Mouse (Mus musculus): ENCODE data around the gene Dip2c. TPM values are rescaled to one million over a fixed set of nuclear protein-coding genes. Genes with fewer than 3 reads are reported as not detected.

The Dip2c gene
- total RNA-seq, 1 experiment from 2014 or later = 5.7 TPM

DNA sequence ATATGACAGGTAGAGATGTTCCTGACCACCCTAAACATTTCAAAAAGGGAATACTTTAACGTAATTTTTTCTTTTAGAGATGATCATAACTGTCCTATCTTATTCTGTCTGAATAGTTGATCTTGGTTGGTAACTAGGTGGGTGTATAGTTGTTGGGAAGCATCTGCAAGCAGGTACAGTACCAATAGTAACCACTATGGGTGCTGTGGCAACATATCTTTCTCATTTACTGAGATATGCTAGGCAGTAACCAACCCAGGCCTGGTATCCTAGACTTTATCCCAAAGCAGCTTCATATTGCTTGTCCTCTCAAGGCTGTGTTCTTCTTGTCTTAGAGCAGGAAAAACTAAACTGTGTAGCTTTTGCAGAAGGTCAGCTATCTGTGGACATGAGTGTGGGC is 113.0 kb downstream of the Dip2c start:
- 0 out of 4 replicates have a peak, but pooled peaks of 1 of the 2 experiments have one; percentile 27 for ATAC-seq (replicated peaks in 1 of 2; ENCODE audit: insufficient read depth in 1 of 2, low FRiP score in 2 of 2, low TSS enrichment in 1 of 2, low read depth in 1 of 2, poor library complexity in 2 of 2, severe bottlenecking in 2 of 2)

DNA sequence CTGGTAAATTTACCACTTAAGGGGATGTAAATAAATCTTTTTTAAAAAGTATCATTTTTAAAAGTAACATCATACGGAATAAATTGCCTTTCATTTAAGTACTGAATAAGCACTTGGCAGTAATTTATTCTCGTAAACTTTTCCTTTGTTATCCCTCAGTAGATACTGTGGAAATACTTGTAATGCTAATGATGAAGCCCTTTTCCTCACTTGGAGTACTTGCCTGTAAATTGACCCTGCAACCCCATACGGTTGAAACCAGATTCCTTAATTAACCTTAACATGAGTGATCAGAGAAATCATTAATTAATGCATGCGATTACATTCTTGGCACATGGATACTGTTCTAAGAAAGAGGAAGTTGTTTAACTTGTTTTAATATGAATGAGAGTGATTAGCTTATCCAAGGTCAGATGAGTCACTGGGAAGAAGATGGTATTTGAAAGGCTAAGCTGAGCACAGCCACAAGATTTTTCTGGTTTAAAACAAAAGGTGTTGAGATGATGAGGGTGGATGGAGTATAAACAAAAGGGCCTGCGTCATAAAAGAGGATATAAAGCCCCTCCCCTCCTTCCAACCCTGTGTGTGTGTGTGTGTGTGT is 114.0 kb downstream of the Dip2c start:
- ATAC-seq (replicated peaks in 1 of 2; ENCODE audit: insufficient read depth in 1 of 2, low FRiP score in 2 of 2, low TSS enrichment in 1 of 2, low read depth in 1 of 2, poor library complexity in 2 of 2, severe bottlenecking in 2 of 2) = no peak

DNA sequence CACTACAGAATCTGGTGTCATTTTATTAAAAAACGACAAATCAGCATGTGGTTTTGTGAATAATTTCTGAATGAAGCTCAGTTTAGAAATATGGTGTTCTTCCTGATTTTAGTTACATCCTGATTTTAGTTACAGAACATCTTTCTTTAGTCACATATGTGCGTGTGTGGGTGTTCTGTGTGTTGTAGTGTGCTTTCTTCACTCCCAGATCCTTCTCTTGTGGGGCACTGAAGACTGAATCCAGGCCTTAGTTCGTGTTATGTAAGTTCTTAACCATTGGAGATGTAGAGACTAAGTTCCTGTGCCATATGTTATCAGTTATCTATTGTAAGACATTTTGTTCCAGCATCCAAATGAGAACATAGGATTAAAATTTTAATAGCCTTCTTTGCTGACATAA is 117.1 kb downstream of the Dip2c start:
- no peak for ATAC-seq (replicated peaks in 1 of 2; ENCODE audit: insufficient read depth in 1 of 2, low FRiP score in 2 of 2, low TSS enrichment in 1 of 2, low read depth in 1 of 2, poor library complexity in 2 of 2, severe bottlenecking in 2 of 2)

DNA sequence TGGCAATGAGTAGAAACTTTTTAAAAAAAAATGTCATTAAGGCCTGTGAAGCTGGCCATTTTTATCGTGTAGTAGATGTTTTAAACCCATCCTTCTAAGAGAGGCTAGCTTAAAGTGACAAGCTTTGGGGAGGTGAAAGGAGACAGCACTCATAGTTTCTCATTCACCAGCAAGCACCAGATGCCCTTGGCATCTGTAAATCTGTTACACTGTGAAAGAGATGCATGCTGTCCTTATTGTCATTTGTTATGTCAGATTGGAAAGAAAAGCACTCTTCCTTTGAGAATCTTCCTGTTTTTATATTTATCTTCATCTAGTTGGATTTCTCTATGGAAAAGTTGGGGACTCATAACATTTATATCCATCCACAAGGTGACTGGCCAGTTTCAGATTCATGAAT is 119.0 kb downstream of the Dip2c start:
- no peak for ATAC-seq (replicated peaks in 1 of 2; ENCODE audit: insufficient read depth in 1 of 2, low FRiP score in 2 of 2, low TSS enrichment in 1 of 2, low read depth in 1 of 2, poor library complexity in 2 of 2, severe bottlenecking in 2 of 2)

DNA sequence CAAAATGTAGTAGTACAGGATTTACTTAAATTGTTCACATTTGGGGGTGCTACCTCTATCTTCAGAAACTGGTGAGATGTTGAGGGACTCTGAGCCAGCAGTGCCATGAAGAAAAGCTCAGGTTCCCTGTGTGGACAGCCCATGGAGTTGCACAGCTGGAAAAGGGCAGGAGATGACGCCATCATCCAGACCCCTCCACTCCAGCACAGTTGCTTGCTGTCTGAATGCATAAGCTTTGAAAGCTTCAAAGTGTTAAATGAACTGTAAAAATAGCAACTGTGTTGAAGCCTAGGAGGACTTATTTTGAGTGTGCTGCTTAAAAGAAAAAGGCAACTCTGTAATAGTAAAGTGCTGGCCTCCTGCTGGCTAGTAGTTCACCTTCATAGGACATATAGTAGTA is 122.5 kb downstream of the Dip2c start:
- ATAC-seq (replicated peaks in 1 of 2; ENCODE audit: insufficient read depth in 1 of 2, low FRiP score in 2 of 2, low TSS enrichment in 1 of 2, low read depth in 1 of 2, poor library complexity in 2 of 2, severe bottlenecking in 2 of 2) = no peak

DNA sequence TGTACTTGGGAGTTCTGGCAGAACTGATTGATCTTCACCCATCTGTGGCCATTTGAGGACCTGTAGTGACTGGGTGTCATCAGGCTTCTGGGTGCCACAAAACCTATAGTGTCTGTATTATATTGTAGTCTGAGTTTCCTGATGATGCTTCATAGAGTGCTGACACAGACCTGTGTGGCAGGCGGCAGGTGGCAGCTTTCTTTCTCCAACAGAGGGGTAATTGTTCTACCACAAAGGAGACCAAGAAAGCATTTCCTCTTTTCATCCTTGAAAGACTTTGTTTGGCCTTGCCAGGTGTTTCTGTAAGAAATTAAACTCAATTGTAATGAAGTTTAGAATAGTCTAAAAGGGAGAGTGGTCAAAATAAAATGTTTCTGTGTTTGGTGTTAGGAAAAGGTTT is 129.1 kb downstream of the Dip2c start:
- no peak for ATAC-seq (replicated peaks in 1 of 2; ENCODE audit: insufficient read depth in 1 of 2, low FRiP score in 2 of 2, low TSS enrichment in 1 of 2, low read depth in 1 of 2, poor library complexity in 2 of 2, severe bottlenecking in 2 of 2)

DNA sequence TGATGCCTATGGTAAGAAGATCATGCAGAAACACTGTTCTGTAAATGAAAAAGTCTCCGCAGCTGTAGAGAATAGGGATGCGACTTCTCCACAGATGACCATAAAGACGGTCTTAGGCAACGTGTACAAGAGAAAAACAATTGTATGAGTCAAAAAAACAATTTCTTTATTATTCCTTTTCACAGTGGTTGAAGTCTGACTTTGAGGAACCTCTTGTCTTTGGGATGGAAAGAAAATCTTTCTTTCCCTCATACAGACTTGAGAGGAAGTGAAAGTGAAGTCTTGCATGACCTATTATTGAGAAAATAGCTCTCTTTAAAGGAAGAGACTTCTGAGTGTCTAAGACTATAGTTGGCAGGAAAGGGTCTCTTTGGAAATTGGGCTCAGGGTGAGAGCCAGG is 132.7 kb downstream of the Dip2c start:
- peak in 1 of 2 experiments; percentile 32; a peak in 1 of 4 replicates for ATAC-seq (replicated peaks in 1 of 2; ENCODE audit: insufficient read depth in 1 of 2, low FRiP score in 2 of 2, low TSS enrichment in 1 of 2, low read depth in 1 of 2, poor library complexity in 2 of 2, severe bottlenecking in 2 of 2)

DNA sequence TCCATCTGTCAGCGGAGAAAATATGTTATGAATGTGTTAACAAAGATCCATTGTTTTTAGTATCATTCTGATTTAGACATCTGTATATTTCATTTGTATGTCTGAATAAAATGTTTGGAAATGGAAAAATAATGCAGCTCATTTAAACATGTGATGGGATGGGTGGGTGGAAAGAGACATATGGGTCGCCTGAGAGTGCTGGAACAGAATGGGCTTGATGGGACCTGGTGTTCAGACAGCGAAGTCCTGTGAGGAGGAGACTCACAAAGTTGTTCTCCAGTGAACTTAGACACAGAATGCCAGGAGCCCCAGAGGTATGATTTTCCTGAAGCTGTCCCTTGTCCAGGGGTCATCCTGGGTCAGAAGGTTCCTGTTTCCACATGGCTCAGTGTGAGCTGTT is 142.1 kb downstream of the Dip2c start:
- no peak for ATAC-seq (replicated peaks in 1 of 2; ENCODE audit: insufficient read depth in 1 of 2, low FRiP score in 2 of 2, low TSS enrichment in 1 of 2, low read depth in 1 of 2, poor library complexity in 2 of 2, severe bottlenecking in 2 of 2)

DNA sequence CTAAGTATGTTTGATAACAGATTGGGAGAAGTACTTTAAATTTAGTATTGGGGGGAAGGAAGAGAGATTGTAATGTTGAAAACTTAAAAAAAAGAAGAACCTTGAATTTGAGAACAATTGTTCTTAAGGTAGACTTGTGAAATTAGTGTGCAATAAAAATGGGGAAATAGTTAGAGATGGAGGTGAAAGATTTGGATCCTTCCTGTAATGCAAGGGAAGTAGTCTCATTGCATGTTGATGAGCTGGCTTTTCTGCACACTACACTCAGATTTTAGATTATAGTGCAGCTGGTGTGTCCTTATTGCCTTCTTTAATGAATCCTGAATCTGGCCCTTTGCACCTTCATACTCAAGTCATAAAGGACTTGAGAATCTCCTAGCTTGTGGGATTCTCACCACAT is 142.9 kb downstream of the Dip2c start:
- peak in 1 of 2 experiments; percentile 61; a peak in 1 of 4 replicates for ATAC-seq (replicated peaks in 1 of 2; ENCODE audit: insufficient read depth in 1 of 2, low FRiP score in 2 of 2, low TSS enrichment in 1 of 2, low read depth in 1 of 2, poor library complexity in 2 of 2, severe bottlenecking in 2 of 2)

DNA sequence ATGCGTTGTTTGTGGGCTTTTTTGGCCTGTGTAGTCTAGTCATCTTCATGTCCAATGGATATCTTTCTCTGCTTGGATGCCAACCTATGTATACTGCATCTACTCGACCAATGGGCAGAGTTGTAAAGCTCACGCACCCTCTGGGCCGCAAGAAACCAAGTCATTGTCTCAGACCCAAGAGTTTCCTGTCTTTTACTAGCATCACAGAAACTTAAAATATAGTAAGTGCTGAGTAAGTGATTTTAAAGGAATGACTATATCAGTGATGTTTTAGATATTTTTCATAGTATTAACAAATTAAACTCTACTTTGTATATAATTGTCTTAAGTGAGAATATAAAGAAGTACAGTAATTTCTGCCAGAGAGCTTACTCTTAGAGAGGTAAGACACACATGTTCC is 145.6 kb downstream of the Dip2c start:
- no peak for ATAC-seq (replicated peaks in 1 of 2; ENCODE audit: insufficient read depth in 1 of 2, low FRiP score in 2 of 2, low TSS enrichment in 1 of 2, low read depth in 1 of 2, poor library complexity in 2 of 2, severe bottlenecking in 2 of 2)

DNA sequence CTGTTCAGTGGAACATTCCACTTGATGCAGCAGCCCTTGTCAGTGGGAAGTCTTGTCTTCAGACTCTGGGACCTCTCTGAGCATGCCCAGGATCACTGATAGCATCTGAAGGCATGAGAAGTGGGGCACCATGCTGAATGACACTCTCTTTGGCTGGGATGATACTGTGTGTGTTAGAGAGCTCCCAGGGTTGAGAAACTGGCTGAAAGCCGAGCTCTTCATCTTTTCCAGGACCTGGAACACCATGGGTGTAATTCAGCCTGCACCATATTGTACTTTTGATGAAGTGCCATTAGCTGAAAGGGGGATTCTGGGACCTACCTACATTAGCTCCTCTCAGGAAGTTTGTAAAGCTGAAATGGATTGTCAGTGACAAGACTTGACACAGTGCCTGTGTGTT is 146.5 kb downstream of the Dip2c start:
- ATAC-seq (replicated peaks in 1 of 2; ENCODE audit: insufficient read depth in 1 of 2, low FRiP score in 2 of 2, low TSS enrichment in 1 of 2, low read depth in 1 of 2, poor library complexity in 2 of 2, severe bottlenecking in 2 of 2) = no peak

DNA sequence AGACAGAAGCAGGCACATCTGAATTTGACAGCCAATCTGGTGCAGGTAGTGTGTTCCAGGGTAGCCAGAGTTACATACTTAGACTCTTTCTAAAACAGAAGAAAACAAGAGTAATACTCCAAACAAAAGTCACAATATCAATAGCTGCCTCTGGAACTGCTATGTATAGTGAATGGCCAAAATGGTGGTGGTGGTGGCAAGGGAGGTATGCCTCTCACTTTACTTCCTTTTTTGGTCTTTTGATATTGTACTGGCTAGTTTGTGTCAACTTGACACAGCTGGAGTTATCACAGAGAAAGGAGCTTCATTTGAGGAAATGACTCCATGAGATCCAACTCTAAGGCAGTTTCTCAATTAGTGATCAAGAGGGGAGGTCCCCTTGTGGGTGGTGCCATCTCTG is 148.1 kb downstream of the Dip2c start:
- ATAC-seq (replicated peaks in 1 of 2; ENCODE audit: insufficient read depth in 1 of 2, low FRiP score in 2 of 2, low TSS enrichment in 1 of 2, low read depth in 1 of 2, poor library complexity in 2 of 2, severe bottlenecking in 2 of 2) = no peak

DNA sequence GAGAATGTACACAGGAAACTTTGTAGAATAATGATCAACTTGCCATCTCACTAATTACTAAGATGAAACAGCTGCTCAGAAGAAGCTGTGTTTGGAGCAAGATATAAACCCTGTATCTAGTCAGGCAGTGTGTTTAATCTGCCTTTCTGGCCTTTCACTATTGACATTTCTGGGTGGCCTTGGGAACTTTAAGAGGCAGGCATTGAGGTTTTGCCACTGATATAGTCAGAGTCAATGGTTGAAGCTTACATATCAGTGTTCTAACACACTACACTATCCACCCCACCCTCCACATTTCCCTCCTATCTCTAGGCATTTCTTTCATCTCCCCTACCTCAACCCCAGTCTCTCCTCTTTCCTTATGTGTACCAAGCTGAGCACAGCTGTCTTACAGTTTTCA is 149.9 kb downstream of the Dip2c start:
- no peak for ATAC-seq (replicated peaks in 1 of 2; ENCODE audit: insufficient read depth in 1 of 2, low FRiP score in 2 of 2, low TSS enrichment in 1 of 2, low read depth in 1 of 2, poor library complexity in 2 of 2, severe bottlenecking in 2 of 2)

DNA sequence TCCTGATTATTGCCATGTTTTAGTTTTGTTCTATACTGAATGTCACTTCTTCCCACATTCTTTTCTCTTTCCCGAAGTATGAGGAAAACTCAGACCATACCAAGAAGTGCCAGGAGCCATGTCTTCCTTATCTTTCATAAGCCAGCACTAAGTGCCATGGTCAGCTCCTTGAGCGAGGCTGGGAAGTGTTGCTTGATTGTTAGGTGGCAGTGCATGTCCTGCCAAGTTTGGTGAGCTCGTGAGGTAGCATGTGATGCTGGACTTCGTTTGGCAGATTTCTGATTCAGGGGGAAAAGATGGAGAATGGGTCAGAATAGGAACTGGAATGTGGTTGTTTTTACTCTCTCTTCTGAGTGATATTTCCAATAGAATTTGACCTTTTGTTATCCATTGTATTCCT is 150.5 kb downstream of the Dip2c start:
- ATAC-seq (replicated peaks in 1 of 2; ENCODE audit: insufficient read depth in 1 of 2, low FRiP score in 2 of 2, low TSS enrichment in 1 of 2, low read depth in 1 of 2, poor library complexity in 2 of 2, severe bottlenecking in 2 of 2) = no peak

DNA sequence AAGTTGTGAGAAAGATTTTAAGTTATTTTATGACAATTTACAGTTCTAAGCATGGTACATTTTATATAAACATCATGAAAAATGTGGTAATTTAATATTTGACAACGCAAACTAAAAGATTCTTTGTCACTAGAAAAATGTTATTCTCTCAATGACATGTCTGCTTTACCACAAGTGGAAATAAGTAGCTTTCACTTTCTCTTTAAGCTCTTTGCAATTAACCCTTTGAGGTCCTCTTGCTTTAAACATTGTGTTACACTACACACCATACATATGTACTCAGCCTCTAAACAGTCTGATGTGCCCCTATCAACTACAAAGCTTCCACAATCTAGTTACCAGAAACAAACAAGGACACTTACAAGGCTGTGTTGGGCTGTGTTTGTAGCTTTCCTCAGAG is 153.6 kb downstream of the Dip2c start:
- no peak for ATAC-seq (replicated peaks in 1 of 2; ENCODE audit: insufficient read depth in 1 of 2, low FRiP score in 2 of 2, low TSS enrichment in 1 of 2, low read depth in 1 of 2, poor library complexity in 2 of 2, severe bottlenecking in 2 of 2)

DNA sequence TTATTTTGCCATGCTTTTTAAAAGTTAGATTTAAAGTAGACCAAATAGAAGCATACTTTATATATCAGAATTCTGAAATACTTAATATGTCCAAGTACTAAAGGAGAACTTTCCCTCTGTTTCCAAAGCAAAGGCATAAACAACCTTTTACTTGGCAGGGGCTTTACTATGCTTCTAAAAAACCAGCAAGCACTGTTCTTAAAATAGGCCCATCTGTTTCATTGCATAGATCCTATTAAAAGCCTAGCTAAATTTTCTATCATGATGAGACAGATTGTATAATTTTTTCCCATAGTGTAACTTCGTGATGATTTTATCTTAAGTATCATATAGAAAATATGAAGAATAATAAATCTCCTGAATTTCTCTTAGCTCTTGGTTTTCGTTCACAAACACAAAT is 154.4 kb downstream of the Dip2c start:
- no peak for ATAC-seq (replicated peaks in 1 of 2; ENCODE audit: insufficient read depth in 1 of 2, low FRiP score in 2 of 2, low TSS enrichment in 1 of 2, low read depth in 1 of 2, poor library complexity in 2 of 2, severe bottlenecking in 2 of 2)

DNA sequence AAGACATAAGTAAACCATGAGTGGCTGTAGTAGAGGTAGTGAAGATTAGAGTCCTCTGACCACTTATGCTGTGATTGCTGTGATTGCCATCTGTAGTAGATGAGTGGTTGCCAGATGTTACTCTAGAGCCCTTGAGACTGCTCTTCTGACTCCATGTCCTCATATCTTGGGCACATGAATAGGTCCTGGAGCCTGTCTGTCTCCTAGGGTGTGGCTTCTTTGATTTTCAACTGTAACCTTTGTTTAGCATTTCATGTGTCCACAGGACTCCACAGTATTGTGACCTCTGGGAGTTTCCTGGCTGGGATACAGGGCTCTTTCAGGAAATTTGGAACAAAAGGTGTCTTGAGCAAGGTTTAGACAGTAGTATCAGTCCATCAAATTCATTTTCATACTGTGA is 155.1 kb downstream of the Dip2c start:
- no peak for ATAC-seq (replicated peaks in 1 of 2; ENCODE audit: insufficient read depth in 1 of 2, low FRiP score in 2 of 2, low TSS enrichment in 1 of 2, low read depth in 1 of 2, poor library complexity in 2 of 2, severe bottlenecking in 2 of 2)

DNA sequence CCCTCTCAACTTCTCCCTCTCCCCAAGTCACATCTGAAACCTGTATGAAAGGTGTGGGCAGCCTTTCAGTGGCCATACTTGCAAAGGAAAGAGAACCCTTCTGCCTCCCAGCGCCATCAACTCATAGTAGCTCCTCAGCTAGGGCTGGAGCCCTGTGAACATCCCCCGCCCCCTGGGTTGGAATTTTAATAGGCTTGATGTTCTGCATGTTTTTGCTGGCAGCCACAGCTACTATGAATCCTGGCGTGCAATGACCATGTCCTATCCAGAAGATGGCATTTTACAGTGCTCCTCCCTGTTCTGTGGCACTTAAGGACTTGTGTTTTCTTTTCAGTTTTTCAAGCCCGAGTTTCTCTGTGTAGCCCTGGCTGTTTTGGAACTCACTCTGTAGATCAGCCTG is 166.7 kb downstream of the Dip2c start:
- ATAC-seq (replicated peaks in 1 of 2; ENCODE audit: insufficient read depth in 1 of 2, low FRiP score in 2 of 2, low TSS enrichment in 1 of 2, low read depth in 1 of 2, poor library complexity in 2 of 2, severe bottlenecking in 2 of 2) = no peak

DNA sequence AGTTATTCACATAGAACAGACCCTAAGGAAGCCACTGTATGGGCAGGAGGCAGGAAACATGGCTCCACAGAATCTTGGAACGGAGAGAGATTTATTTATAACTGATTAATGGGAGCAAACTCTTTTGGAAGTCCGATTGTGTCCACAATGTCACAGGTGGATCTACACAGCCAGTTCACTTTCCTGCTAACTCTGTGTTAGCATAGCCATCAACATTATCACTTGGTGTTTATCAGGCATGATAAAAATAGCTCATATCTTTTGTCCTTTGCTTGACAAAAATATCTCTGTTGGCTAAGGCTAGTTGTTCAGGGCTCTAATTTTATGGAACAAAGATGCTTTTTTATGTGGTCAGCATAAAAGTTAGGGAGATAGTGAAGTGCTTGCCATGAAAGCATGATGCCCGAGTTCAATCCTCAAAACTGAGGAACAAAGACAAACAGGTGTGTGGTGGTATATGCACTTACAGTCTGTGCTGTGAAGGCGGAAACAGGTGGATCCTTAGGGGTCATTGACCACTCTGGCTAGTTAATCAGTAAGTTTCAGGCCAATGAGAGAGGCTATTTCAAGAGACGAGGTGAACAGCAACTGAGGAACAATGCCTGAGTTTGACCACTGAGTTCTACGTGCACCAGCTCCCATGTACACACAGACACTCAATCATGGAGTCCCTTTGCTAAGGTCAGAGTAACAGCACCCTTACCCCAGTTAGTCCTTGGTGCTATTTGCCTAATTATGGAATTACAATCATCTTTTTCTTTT is 169.4 kb downstream of the Dip2c start:
- ATAC-seq (replicated peaks in 1 of 2; ENCODE audit: insufficient read depth in 1 of 2, low FRiP score in 2 of 2, low TSS enrichment in 1 of 2, low read depth in 1 of 2, poor library complexity in 2 of 2, severe bottlenecking in 2 of 2) = no peak

Data from hematopoietic stem cell, adult 5-6 weeks (primary cell).